Mouse (Mus musculus): Measurements from ENCODE around the gene 1700029H14Rik. TPM values are rescaled to one million over a fixed set of nuclear protein-coding genes. Genes with fewer than 3 reads are reported as not detected.

1700029H14Rik gene
- total RNA-seq, 1 experiment from 2014 or later: 3.1 TPM

GRCm38 (mm10) chr8:13516011-13516442 lies 46.2 kb downstream of the 1700029H14Rik start:
- no peak for ATAC-seq (replicated peaks; ENCODE audit: insufficient number of reproducible peaks, low FRiP score, low TSS enrichment, poor library complexity, severe bottlenecking)

GRCm38 (mm10) chr8:13513556-13514370 lies 48.5 kb downstream of the 1700029H14Rik start:
- no peak for ATAC-seq (replicated peaks; ENCODE audit: insufficient number of reproducible peaks, low FRiP score, low TSS enrichment, poor library complexity, severe bottlenecking)

DNA sequence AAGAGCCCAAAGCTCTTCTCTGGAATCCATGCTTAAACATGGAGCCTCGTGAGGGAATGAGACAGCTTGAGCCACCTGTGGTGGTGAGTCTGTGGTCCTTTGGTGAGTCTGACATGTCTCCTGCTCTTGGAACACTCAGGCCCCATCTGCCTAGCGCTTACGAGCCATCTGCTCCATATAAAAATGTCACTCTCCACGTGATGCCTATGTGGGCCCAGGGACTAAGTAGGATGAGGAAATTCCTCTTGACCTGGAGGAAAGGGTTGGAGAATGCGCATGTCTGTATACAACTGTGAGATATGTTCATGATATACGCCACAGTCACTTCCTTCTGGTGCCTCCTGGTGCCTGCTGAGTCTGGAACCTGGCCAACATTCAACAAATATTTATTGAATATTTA lies 49.6 kb downstream of the 1700029H14Rik start:
- no peak for ATAC-seq (replicated peaks; ENCODE audit: insufficient number of reproducible peaks, low FRiP score, low TSS enrichment, poor library complexity, severe bottlenecking)

DNA sequence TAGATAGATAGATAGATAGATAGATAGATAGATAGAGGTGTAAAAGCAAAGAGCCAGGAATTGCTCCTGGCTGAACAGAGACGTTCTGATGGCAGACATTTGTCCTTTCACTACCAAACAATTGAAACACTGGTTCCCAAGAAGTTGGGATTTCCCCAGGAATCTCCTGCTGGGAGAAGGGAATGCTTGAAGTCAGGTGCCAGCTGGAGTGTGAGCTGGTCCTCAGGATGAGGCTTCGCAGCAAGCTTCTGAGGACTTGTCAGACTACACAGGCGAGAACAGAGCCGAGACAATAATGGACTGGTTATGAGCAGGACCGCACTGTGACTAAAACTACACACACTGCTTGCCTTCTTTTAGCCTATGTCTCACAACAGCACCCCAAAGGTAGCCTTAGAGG lies 50.2 kb downstream of the 1700029H14Rik start:
- no peak for ATAC-seq (replicated peaks; ENCODE audit: insufficient number of reproducible peaks, low FRiP score, low TSS enrichment, poor library complexity, severe bottlenecking)

GRCm38 (mm10) chr8:13507284-13507937 lies 54.9 kb downstream of the 1700029H14Rik start:
- no peak for ATAC-seq (replicated peaks; ENCODE audit: insufficient number of reproducible peaks, low FRiP score, low TSS enrichment, poor library complexity, severe bottlenecking)

DNA sequence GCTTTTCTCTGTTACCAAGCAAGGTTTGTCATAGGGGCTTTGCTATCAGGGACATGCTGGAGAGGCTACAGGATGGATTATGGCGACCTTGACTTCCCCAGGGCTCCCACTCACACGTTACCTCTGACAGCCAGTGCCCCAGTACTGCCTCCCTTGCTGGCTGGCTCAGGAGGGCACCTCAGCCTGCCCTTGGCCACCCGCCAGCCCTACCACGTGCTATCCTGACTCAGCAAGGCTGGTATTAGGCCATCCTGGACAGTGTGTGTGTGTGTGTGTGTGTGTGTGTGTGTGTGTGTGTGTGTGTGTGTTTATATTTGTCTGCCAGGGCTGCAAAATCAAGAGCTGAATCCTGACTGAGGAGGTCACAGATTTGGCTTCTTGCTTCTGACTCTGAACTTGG lies 55.4 kb downstream of the 1700029H14Rik start:
- no peak for ATAC-seq (replicated peaks; ENCODE audit: insufficient number of reproducible peaks, low FRiP score, low TSS enrichment, poor library complexity, severe bottlenecking)

DNA sequence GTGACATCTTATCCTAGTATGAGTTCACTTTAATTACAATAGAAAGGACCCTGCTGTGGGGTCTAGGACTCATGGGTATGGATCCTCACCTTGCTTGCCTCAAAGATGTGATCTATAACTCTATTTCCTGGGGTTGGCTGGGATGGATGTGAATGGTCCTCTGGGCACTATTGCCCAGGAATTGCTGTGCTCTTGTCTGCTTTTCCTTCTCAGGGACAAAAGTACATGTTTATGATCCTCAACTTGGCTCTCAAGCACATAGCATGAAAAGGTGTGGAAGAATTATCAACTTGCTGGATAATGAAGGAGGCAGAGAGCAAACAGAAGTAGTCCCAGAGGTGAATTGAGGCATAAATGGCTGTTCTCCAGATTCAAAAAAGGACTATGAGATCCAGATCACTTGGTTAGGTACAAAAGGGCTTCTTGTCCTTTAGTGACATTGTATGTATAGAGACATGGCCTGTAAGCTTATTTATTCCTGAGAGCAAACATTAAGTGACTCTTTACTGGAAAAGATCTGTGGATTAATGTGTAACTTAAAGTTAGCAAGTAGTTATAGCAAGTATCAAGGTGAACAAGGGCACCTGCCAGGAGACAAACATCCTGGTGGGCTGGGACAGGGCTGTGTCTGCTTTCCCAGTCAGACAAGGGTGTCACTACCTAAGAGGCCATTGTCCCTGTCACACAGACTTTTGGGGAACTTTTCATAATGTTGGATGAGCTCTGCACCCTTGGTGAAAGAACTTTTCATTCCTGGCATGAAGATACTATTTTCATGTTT lies 57.2 kb downstream of the 1700029H14Rik start:
- no peak for ATAC-seq (replicated peaks; ENCODE audit: insufficient number of reproducible peaks, low FRiP score, low TSS enrichment, poor library complexity, severe bottlenecking)

- ATAC-seq (replicated peaks; ENCODE audit: insufficient number of reproducible peaks, low FRiP score, low TSS enrichment, poor library complexity, severe bottlenecking): no peak
These were observed 58.2 kb downstream of the 1700029H14Rik start for GRCm38 (mm10) chr8:13503936-13504606.

GRCm38 (mm10) chr8:13501221-13501620 lies 61.0 kb downstream of the 1700029H14Rik start:
- no peak for ATAC-seq (replicated peaks; ENCODE audit: insufficient number of reproducible peaks, low FRiP score, low TSS enrichment, poor library complexity, severe bottlenecking)

Other genes starting within 250 kb of the 1700029H14Rik start
- 14.2 to 20.1 TPM (median 16.1 TPM) in 3 replicates for gene Tfdp1, start 223.7 kb downstream of the 1700029H14Rik start, total RNA-seq (2017)
- not detected in 3 replicates for gene Atp4b, start 165.6 kb downstream of the 1700029H14Rik start, total RNA-seq (2017)
- not detected in 3 replicates for gene Grk1, start 157.4 kb downstream of the 1700029H14Rik start, total RNA-seq (2017)
- gene Tmem255b, start 127.3 kb downstream of the 1700029H14Rik start, total RNA-seq (2017): not detected in 3 replicates
- 0.29 TPM in 1 of 3 replicates, not detected in the others for gene Gas6, start 68.0 kb downstream of the 1700029H14Rik start, total RNA-seq (2017)
- 276 to 375 TPM (median 323 TPM) in 3 replicates for gene Rasa3, start 115.1 kb upstream of the 1700029H14Rik start, total RNA-seq (2017)
- 2.5 TPM in 1 of 3 replicates, not detected in the others for gene Cfap97d2, start 143.4 kb upstream of the 1700029H14Rik start, total RNA-seq (2017)
- 26.3 to 45.9 TPM (median 30.8 TPM) in 3 replicates for gene Cdc16, start 195.2 kb upstream of the 1700029H14Rik start, total RNA-seq (2017)
- gene Upf3a, start 223.2 kb upstream of the 1700029H14Rik start, total RNA-seq (2017): 32.4 to 33.7 TPM (median 32.9 TPM) in 3 replicates

Measured in monocyte, adult 5-6 weeks (primary cell).